Mouse (Mus musculus): Measurements from ENCODE around the gene Gpr139. TPM values are rescaled to one million over a fixed set of nuclear protein-coding genes. Genes with fewer than 3 reads are reported as not detected.

Gene Gpr139
- 4.7 and 5.0 TPM in 2 replicates for polyA plus RNA-seq (2015; fragmentation: Nextera tagmentation; extraction: Ambion mirVana)

DNA sequence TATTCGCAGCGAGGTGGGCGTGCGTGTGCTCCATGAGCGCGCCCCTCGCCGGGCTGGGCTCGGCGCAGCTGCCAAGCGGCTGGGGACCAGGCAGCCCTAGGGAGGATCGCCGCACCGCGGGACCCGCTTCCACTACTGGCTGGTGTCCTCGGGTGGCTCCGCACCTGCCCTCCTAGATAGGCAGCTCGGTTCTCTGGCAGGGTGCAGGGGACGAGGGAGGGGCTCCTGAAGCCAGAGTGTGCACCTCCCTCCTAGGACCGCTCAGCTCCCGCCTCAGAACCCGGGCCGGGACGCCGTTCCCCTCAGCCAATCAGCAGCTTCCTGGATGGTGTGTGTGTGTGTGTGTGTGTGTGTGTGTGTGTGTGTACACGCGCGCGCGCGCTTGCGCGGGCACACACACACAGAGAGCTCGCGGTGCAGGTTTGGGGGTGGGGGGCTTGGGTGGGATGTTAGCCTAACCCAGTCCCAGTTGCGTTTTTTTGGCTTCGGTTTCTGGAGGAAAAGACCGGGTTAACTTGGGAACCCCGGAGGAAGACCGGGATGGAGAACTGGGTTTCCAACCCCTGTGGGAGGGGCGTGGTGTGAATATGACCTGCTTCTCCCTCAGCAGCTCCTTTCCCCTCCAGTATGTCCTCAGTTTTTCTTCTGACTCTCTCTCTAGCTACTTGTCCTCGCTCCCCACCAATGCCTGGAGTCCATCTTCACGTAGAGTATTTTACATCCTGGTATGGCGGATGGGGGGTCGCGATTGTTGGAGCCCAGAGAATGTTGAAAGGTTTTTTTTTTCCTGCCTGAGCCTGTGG lies at the start of gene Gpr139:
TSS of gene Gpr139 (minus strand) at position 263 of the 803 bp plus-strand sequence.
- peak; percentile 93 for ATAC-seq (ENCODE audit: low read depth)
- Histone ChIP-seq H3K4me1 (replicated peaks) (peaks cover 34% of the 10 kb centered on the region), H3K4me3 (peak within 1 kb of the TSS; percentile 57), H3K27ac (replicated peaks) (peak within 1 kb of the TSS; percentile 86), H3K9me3 (no peaks in the 10 kb centered on the region), H3K9ac (peak within 1 kb of the TSS; percentile 75), H3K27me3 (peaks cover 47% of the 10 kb centered on the region), H3K4me2 (peak within 1 kb of the TSS; percentile 76), H3K36me3 (no peaks in the 10 kb centered on the region)
- 1% methylated on average over 45 of the region's 47 CpGs for WGBS

DNA sequence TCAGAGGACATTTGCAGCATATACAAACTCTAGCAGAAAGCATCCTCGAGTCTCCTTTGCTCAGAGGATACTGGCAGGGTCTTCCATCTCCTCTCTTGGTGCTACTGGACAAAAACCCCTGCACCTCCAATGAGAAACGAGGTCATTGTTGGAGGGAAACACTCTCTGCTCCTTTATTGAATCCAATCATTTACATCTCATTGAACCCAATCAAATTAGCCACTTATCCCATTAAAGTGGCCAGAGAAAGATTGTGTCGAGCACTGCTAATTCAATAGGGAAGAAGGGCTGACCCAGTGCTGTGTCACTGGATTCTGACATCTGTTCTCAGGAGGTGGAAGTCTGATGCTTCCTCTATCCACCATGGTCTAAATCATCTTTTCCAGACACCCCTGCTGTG lies 46.6 kb upstream of the Gpr139 start:
- WGBS = 29% methylated on average over 3 of the region's 3 CpGs
- H3K27me3 ChIP-seq = no peaks in the 10 kb centered on the region
- no peaks in the 10 kb centered on the region for H3K36me3 ChIP-seq

DNA sequence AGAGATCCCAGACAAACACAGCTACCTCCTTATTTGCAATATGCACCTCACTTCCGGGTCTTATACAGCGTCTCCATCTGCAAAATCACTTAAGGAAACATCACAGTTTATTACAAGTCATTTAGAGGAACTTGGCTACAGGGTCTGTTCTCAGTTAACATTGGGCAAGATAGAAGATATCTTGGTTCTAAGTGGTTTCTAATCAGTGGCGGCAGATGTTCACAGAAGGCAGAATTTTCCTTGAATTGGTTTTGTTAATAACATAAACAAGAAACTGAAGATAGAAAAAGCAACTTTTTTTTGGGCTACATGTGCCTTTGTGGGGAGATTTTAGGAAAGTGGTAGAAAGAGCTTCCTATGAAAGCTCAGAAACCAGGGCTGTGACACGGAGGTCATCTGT lies 38.3 kb upstream of the Gpr139 start:
- H3K27ac ChIP-seq (replicated peaks) = no peak overlapping the region
- no peak overlapping the region for H3K4me2 ChIP-seq
- H3K9ac ChIP-seq = no peak overlapping the region
- 95% methylated on average over 4 of the region's 4 CpGs for WGBS
- H3K27me3 ChIP-seq = no peaks in the 10 kb centered on the region
- no peaks in the 10 kb centered on the region for H3K9me3 ChIP-seq
- H3K4me1 ChIP-seq (replicated peaks) = no peaks in the 10 kb centered on the region
- no peak for ATAC-seq (ENCODE audit: low read depth)
- no peak overlapping the region for H3K4me3 ChIP-seq
- H3K36me3 ChIP-seq = no peaks in the 10 kb centered on the region

More for the DNA sequence above, 46.6 kb upstream of the Gpr139 start:
- H3K4me1 ChIP-seq (replicated peaks) = no peaks in the 10 kb centered on the region
- H3K9me3 ChIP-seq = no peaks in the 10 kb centered on the region
- no peak overlapping the region for H3K9ac ChIP-seq
- H3K27ac ChIP-seq (replicated peaks) = no peak overlapping the region
- no peak overlapping the region for H3K4me3 ChIP-seq
- no peak for ATAC-seq (ENCODE audit: low read depth)
- H3K4me2 ChIP-seq = no peak overlapping the region

DNA sequence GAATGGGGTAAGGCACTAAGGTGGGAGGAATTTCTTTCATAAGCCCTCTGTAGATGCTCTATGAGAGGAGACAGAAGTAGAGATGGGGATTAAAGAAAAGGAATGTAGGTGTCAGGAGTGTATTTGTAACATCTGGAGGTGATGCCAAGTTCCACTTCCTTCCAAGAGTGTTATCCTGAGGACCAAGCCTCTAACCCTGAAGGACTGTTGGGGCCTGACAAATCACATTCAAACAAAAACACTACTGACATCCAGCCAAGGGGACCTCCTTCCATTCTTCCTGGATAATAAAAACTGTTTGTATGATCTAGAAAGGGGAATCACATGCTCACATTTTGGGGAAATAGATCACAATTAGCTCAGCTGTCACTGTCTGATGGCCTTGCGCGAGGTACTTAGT lies 34.7 kb upstream of the Gpr139 start:
- Histone ChIP-seq H3K4me1 (replicated peaks) (no peaks in the 10 kb centered on the region), H3K27ac (replicated peaks) (no peak overlapping the region), H3K9me3 (no peaks in the 10 kb centered on the region), H3K9ac (no peak overlapping the region), H3K4me3 (no peak overlapping the region), H3K36me3 (no peaks in the 10 kb centered on the region), H3K4me2 (no peak overlapping the region), H3K27me3 (no peaks in the 10 kb centered on the region)
- no peak for ATAC-seq (ENCODE audit: low read depth)
- WGBS = 78% methylated on average over 2 of the region's 2 CpGs

DNA sequence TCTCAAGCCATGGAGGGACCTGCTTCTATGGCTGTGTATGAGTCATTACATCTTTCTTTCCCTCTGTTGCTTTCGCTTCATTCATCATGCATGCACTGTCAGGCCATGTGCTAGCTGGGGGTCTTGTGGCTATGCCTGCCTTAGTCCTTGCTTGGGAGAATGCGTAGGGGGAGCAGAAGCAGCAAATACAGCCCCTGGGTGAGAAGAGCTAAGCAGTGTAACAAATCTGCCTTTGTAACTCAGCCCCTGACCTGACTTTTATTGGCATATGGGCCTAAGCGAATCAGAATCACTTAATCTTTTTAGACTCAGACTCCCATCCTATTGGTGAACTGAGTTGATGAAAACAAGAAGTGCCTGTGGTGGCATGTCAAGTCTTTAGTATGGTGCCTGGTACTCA lies 22.8 kb upstream of the Gpr139 start:
- Histone ChIP-seq H3K4me2 (no peak overlapping the region), H3K4me1 (replicated peaks) (no peaks in the 10 kb centered on the region), H3K9ac (no peak overlapping the region), H3K4me3 (no peak overlapping the region), H3K27me3 (no peaks in the 10 kb centered on the region), H3K36me3 (no peaks in the 10 kb centered on the region), H3K9me3 (no peaks in the 10 kb centered on the region), H3K27ac (replicated peaks) (no peak overlapping the region)
- WGBS = 68% methylated on average over 3 of the region's 3 CpGs
- no peak for ATAC-seq (ENCODE audit: low read depth)

DNA sequence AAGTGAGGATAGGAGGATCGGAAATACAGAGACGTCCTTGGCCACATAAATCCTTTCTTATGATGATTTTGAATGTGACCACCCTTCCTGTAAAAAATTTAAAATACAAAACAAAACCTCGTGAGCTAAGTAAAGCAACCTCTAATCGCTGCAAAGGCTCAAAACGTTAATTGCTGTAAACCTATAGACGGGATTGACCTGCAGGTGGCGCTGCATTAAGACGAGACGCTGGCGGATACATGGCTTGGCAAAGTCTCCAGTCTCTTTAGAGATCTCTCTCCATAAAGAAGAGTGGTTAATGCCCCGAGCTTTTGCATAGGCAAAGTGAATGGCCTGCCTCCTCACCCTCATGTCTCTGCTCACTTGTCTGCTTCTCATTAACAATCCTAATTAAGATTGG lies 2.0 kb upstream of the Gpr139 start:
- Histone ChIP-seq H3K4me3 (no peak overlapping the region), H3K4me2 (peak overlapping the region; percentile 76; the same call in 1 of the 2 replicates), H3K27ac (replicated peaks) (no peak overlapping the region), H3K9me3 (no peaks in the 10 kb centered on the region), H3K36me3 (no peaks in the 10 kb centered on the region), H3K27me3 (peaks cover 40% of the 10 kb centered on the region), H3K9ac (no peak overlapping the region), H3K4me1 (replicated peaks) (peaks cover 34% of the 10 kb centered on the region)
- WGBS = 10% methylated on average over 11 of the region's 11 CpGs
- ATAC-seq (ENCODE audit: low read depth) = no peak

DNA sequence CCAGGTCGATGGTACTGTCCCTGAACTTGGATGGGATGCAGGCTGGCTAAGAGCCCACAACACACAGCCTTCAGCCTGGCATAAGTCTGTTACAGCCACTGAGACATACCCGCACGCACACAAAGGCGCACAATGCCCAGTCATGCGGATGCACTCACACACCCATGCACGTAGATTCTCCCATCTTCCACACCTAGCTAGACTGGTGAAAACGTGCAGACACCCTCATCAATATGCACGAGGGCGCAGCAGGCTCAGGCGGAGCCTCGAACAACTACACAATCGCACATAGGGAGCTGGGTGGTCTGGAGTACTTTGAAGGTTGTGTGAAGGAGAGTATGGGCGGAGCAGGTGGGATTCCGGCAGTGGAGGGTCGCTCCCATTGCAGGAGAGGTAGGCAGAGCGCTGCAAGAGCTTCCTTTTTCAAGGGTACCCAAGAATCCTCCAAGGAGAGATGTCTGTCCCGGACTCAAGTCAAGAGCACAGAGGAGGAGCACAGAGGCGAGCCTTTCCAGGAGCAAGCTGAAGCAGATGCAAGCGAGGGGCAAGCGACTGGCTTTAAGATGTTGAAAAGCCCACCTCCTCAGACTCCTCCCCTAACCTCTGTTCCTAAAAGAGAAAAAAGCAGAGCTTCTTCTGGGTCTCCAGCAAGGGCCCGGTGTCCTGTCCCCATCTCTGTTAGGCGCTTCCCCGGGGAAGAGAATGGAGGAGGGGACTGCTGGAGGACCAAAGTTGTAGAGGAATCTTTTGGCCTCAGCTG lies 958 bp upstream of the Gpr139 start:
- H3K36me3 ChIP-seq = no peaks in the 10 kb centered on the region
- H3K9me3 ChIP-seq = no peaks in the 10 kb centered on the region
- H3K27ac ChIP-seq (replicated peaks) = peak overlapping the region; percentile 86
- peak overlapping the region; percentile 57 for H3K4me3 ChIP-seq
- WGBS = 1% methylated on average over 23 of the region's 23 CpGs
- peaks cover 40% of the 10 kb centered on the region for H3K27me3 ChIP-seq
- ATAC-seq (ENCODE audit: low read depth) = peak; percentile 78
- peak overlapping the region; percentile 76 for H3K4me2 ChIP-seq
- peaks cover 34% of the 10 kb centered on the region for H3K4me1 ChIP-seq (replicated peaks)
- H3K9ac ChIP-seq = peak overlapping the region; percentile 75

DNA sequence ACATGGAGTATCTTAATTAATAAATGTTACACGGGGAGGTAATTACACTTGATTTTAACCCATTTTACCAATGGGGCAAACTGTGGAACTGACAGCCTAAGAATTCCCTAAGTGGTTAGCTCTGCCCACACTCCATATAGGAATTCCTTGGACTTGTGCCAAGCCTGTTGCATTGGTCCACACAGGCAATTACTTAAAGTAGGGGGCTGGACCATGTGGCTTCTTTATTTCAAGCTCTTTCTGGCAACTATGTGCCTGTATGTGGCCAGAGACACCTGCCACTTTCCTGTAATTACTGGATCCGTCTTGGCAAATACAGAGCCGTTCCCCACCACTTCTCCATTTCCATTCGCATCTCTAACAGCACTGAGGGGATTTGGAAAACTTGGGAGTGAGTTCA lies 3.4 kb downstream of the Gpr139 start:
- 55% methylated on average over 4 of the region's 4 CpGs for WGBS
- Histone ChIP-seq H3K36me3 (no peaks in the 10 kb centered on the region), H3K9ac (no peak overlapping the region), H3K4me3 (no peak overlapping the region), H3K27ac (replicated peaks) (no peak overlapping the region), H3K4me2 (no peak overlapping the region), H3K4me1 (replicated peaks) (peaks cover 31% of the 10 kb centered on the region), H3K9me3 (no peaks in the 10 kb centered on the region), H3K27me3 (peaks cover 37% of the 10 kb centered on the region)
- ATAC-seq (ENCODE audit: low read depth) = no peak

DNA sequence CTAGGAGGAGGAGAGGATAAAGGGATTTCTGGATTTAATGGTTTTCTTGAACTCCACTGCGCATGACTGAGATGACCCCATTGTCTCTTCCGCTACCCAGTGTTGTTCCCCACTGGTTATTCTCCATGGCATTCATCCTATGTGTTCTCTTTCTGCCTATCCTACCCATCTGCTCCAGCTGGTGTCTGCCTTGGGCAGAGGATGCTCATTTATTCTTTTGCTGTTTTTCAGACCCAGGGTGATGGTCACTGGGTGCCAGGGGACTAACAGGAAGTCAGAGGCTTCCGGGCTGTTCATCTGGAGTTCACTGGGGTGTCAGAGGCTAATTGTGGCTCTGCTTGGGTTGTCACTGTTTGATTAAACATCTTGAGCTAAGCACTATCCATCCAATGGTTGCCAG lies 24.4 kb downstream of the Gpr139 start:
- H3K4me2 ChIP-seq = no peak overlapping the region
- no peak overlapping the region for H3K9ac ChIP-seq
- H3K27me3 ChIP-seq = no peaks in the 10 kb centered on the region
- no peak overlapping the region for H3K27ac ChIP-seq (replicated peaks)
- 37% methylated on average over 3 of the region's 3 CpGs for WGBS
- H3K4me1 ChIP-seq (replicated peaks) = peaks cover 6% of the 10 kb centered on the region
- H3K4me3 ChIP-seq = no peak overlapping the region
- ATAC-seq (ENCODE audit: low read depth) = no peak
- no peaks in the 10 kb centered on the region for H3K9me3 ChIP-seq
- no peaks in the 10 kb centered on the region for H3K36me3 ChIP-seq

DNA sequence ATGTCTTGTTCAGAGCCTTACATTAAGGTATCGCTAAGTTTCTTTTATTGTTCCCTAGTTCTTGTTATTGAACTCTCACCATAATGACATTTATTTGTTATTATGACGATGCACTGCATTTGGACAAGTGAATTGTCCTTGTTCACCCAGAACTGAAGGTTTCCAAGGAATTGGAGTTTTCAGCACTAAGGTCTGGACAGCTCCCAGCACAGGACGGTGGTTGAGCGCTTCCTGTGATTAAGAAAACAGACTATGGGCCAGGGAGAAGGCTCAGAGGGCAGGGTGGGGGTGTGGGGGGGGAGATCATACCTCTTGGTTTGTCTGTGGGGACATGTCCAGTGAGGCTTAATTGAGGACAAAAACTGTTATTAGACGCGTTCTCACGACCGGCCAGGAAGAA lies 72.6 kb downstream of the Gpr139 start:
- H3K4me3 ChIP-seq = no peak overlapping the region
- H3K36me3 ChIP-seq = no peaks in the 10 kb centered on the region
- no peak overlapping the region for H3K9ac ChIP-seq
- H3K27ac ChIP-seq (replicated peaks) = no peak overlapping the region
- no peaks in the 10 kb centered on the region for H3K4me1 ChIP-seq (replicated peaks)
- H3K27me3 ChIP-seq = no peaks in the 10 kb centered on the region
- ATAC-seq (ENCODE audit: low read depth) = no peak
- no peaks in the 10 kb centered on the region for H3K9me3 ChIP-seq
- 64% methylated on average over 8 of the region's 8 CpGs for WGBS
- H3K4me2 ChIP-seq = no peak overlapping the region

DNA sequence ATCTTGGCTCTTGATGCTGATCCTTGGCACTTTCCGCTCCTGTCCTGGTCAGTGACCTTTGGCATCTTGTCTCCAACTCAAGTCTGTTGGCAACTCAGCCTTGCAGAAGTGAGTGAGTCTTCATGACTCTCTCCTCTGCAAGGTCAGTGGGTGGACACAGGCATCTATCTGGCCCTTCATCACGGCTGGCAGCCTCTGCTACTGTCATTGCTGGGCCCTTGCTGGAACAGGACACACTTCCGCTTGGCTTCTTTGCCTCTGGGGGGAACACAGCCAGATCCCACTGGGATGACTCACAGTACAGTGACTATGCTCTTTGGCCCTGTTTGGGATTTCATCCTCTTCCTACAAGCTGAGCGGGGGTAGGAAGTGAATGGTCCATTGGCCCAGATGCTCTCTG lies 78.5 kb downstream of the Gpr139 start:
- H3K36me3 ChIP-seq = no peaks in the 10 kb centered on the region
- H3K4me3 ChIP-seq = no peak overlapping the region
- no peak for ATAC-seq (ENCODE audit: low read depth)
- H3K4me2 ChIP-seq = no peak overlapping the region
- no peaks in the 10 kb centered on the region for H3K27me3 ChIP-seq
- H3K27ac ChIP-seq (replicated peaks) = no peak overlapping the region
- 89% methylated on average over 4 of the region's 4 CpGs for WGBS
- no peaks in the 10 kb centered on the region for H3K4me1 ChIP-seq (replicated peaks)
- no peaks in the 10 kb centered on the region for H3K9me3 ChIP-seq
- no peak overlapping the region for H3K9ac ChIP-seq

DNA sequence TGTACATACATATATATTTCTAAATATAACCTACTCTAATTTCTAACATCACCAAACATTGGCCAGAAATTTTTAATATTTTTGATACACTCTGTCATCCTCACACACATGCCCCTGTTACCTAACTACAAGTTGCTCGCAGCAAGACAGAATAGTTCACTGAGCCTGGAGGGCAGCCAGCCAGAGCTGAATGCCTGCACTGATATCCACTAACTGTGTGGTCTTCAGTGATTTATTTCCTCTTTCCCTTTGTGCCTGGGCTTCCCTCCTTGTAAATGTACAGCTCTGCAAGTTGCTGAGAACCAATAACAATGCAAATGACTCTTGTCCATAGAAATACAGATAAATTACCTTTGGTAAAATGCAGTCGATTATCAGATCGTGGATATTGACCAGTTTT lies 87.8 kb downstream of the Gpr139 start:
- Histone ChIP-seq H3K27ac (replicated peaks) (no peak overlapping the region), H3K4me2 (no peak overlapping the region), H3K36me3 (no peaks in the 10 kb centered on the region), H3K4me3 (no peak overlapping the region), H3K9me3 (no peaks in the 10 kb centered on the region), H3K4me1 (replicated peaks) (no peaks in the 10 kb centered on the region), H3K9ac (no peak overlapping the region), H3K27me3 (peaks cover 67% of the 10 kb centered on the region)
- 14% methylated on average over 3 of the region's 3 CpGs for WGBS
- ATAC-seq (ENCODE audit: low read depth) = 0 out of 2 replicates have a peak, but pooled peaks have one; percentile 61
